Mouse (Mus musculus): ENCODE results near the gene Atp8a1. TPM values are rescaled to one million over a fixed set of nuclear protein-coding genes. Genes with fewer than 3 reads are reported as not detected.
"Not testable (repeated sequence)": the region's sequence is repeated elsewhere in the genome, so short reads cannot be mapped to it uniquely, and the experiment has no call there.

Atp8a1 gene
- polyA plus RNA-seq, 1 experiment from 2014 or later: 68.9 TPM

DNA sequence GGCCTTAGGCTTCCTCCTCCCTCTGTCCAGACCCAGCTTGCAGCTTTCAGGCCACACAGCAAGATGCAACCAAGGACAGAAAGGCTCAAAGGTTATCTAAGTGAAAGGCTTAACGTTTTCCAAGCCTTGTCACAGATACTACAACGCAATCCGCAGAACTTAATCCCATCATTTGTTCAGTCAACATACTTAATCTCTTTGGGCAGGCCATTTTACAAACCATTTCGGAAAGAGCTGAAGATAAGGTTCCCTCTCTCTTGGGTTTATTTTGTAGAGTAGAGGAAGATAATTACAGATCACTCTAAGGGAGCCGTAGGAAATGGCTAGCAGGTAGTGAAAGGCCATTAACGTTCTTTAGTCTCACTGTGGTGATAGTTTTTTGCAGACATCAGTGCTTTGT, 24.6 kb downstream of the Atp8a1 start:
- no peaks in the 10 kb centered on the region for H3K36me3 ChIP-seq (ENCODE audit: insufficient read depth, low read length)
- DNase-seq (ENCODE audit: low spot score): no peak
- H3K27ac ChIP-seq (ENCODE audit: low read length): 0 out of 2 replicates have a peak overlapping the region, but pooled peaks have one; percentile 29
- no peak overlapping the region for H3K9ac ChIP-seq (replicated peaks; ENCODE audit: low read depth)
- H3K4me3 ChIP-seq (ENCODE audit: low read depth, low read length): no peak overlapping the region
- no peaks in the 10 kb centered on the region for H3K27me3 ChIP-seq (replicated peaks; ENCODE audit: insufficient read depth, low read length)
- peaks cover 6% of the 10 kb centered on the region; the same call in 1 of the 2 replicates for H3K4me1 ChIP-seq (ENCODE audit: insufficient read depth, low read depth, low read length)
- TF ChIP-seq CTCF (IDR thresholded peaks at IDR 0.05) (no peak), EP300 (IDR thresholded peaks at IDR 0.05) (no peak)
- 36% methylated on average over 6 of the region's 6 CpGs for WGBS
- ATAC-seq: no peak
- no peaks in the 10 kb centered on the region for H3K9me3 ChIP-seq (ENCODE audit: low read length)
- H3K4me2 ChIP-seq (replicated peaks; ENCODE audit: low read depth, low read length): no peak overlapping the region

DNA sequence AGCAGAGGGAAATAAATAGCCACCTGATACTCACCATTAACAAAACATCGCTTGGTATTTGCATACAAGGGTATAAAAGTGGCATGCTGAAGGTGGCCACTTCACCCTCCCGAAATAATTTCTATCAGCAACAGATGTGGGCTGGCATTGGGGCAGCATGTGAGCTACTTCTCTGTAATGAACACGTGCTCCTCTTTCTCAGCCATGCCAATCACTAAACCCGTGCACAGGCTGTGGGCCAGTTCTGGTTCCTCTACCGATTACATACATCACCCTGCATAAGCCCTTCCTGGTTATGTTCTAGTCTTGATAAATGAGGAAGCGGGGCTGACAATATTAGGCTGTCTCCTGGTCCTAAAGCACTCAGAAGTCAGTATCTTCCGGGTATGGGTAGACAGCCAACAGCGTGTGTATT, 25.2 kb downstream of the Atp8a1 start:
- peaks cover 6% of the 10 kb centered on the region; the same call in 1 of the 2 replicates for H3K4me1 ChIP-seq (ENCODE audit: insufficient read depth, low read depth, low read length)
- H3K4me3 ChIP-seq (ENCODE audit: low read depth, low read length): no peak overlapping the region
- 54% methylated on average over 8 of the region's 8 CpGs for WGBS
- no peaks in the 10 kb centered on the region for H3K27me3 ChIP-seq (replicated peaks; ENCODE audit: insufficient read depth, low read length)
- peak; percentile 43 for DNase-seq (ENCODE audit: low spot score)
- TF ChIP-seq EP300 (IDR thresholded peaks at IDR 0.05) (no peak), CTCF (IDR thresholded peaks at IDR 0.05) (no peak)
- H3K36me3 ChIP-seq (ENCODE audit: insufficient read depth, low read length): no peaks in the 10 kb centered on the region
- ATAC-seq: peak; percentile 23
- H3K9me3 ChIP-seq (ENCODE audit: low read length): no peaks in the 10 kb centered on the region
- H3K27ac ChIP-seq (ENCODE audit: low read length): no peak overlapping the region
- no peak overlapping the region for H3K4me2 ChIP-seq (replicated peaks; ENCODE audit: low read depth, low read length)
- H3K9ac ChIP-seq (replicated peaks; ENCODE audit: low read depth): no peak overlapping the region

DNA sequence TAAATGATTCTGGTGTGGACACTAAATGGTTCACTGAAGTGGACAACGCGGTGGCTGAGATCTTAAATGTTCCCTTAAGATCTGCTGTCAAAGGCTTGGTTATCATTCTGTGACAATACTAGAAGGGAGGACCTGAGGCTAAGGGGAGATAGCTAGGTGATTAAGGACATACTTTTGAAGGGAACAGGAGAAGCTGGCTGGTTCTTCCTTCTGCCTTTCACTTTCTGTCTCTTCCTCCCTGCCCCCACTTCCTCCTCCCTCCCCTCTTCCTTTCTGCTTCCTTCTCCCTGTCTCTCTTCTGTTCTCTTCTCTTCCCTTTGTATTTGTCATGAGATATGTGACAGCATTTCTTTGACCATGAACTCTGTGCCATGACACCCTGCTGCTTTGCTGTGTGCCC, 26.0 kb downstream of the Atp8a1 start:
- no peak overlapping the region for H3K9ac ChIP-seq (replicated peaks; ENCODE audit: low read depth)
- WGBS: 80% methylated on average over 2 of the region's 2 CpGs

DNA sequence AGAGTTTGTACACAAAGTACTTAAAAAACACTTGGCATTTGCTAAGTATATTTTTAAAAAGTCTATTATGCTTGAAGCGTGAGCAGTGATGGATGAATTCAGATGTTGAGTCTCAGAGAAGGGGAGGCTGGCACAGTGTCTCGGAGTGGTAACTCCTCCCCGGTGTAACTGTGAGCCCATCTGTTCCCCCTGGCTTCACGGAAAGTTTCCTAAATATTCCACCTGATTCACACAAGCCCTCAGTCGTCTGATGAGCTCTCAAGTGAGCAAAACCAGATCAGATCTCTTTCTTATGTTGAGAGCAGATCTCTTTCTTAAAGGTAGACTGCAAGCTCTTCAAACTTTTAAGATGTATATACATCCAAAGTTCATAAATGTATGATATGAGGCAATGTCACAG, 27.8 kb downstream of the Atp8a1 start:
- Histone ChIP-seq H3K36me3 (ENCODE audit: insufficient read depth, low read length) (no peaks in the 10 kb centered on the region), H3K4me3 (ENCODE audit: low read depth, low read length) (no peak overlapping the region), H3K9me3 (ENCODE audit: low read length) (no peaks in the 10 kb centered on the region), H3K4me1 (ENCODE audit: insufficient read depth, low read depth, low read length) (peaks cover 6% of the 10 kb centered on the region; the same call in 1 of the 2 replicates), H3K27me3 (replicated peaks; ENCODE audit: insufficient read depth, low read length) (no peaks in the 10 kb centered on the region), H3K27ac (ENCODE audit: low read length) (no peak overlapping the region), H3K9ac (replicated peaks; ENCODE audit: low read depth) (no peak overlapping the region), H3K4me2 (replicated peaks; ENCODE audit: low read depth, low read length) (no peak overlapping the region)
- TF ChIP-seq CTCF (IDR thresholded peaks at IDR 0.05) (no peak), EP300 (IDR thresholded peaks at IDR 0.05) (no peak)
- DNase-seq (ENCODE audit: low spot score) (no peak), ATAC-seq (no peak)
- 60% methylated on average over 5 of the region's 5 CpGs for WGBS

More for the DNA sequence above, 26.0 kb downstream of the Atp8a1 start:
- Histone ChIP-seq H3K9me3 (ENCODE audit: low read length) (no peaks in the 10 kb centered on the region), H3K27ac (ENCODE audit: low read length) (0 out of 2 replicates have a peak overlapping the region, but pooled peaks have one; percentile 9), H3K4me1 (ENCODE audit: insufficient read depth, low read depth, low read length) (peaks cover 6% of the 10 kb centered on the region; the same call in 1 of the 2 replicates), H3K27me3 (replicated peaks; ENCODE audit: insufficient read depth, low read length) (no peaks in the 10 kb centered on the region), H3K4me3 (ENCODE audit: low read depth, low read length) (no peak overlapping the region), H3K36me3 (ENCODE audit: insufficient read depth, low read length) (no peaks in the 10 kb centered on the region), H3K4me2 (replicated peaks; ENCODE audit: low read depth, low read length) (no peak overlapping the region)
- no peak for ATAC-seq
- DNase-seq (ENCODE audit: low spot score): no peak
- TF ChIP-seq CTCF (IDR thresholded peaks at IDR 0.05) (no peak), EP300 (IDR thresholded peaks at IDR 0.05) (no peak)

DNA sequence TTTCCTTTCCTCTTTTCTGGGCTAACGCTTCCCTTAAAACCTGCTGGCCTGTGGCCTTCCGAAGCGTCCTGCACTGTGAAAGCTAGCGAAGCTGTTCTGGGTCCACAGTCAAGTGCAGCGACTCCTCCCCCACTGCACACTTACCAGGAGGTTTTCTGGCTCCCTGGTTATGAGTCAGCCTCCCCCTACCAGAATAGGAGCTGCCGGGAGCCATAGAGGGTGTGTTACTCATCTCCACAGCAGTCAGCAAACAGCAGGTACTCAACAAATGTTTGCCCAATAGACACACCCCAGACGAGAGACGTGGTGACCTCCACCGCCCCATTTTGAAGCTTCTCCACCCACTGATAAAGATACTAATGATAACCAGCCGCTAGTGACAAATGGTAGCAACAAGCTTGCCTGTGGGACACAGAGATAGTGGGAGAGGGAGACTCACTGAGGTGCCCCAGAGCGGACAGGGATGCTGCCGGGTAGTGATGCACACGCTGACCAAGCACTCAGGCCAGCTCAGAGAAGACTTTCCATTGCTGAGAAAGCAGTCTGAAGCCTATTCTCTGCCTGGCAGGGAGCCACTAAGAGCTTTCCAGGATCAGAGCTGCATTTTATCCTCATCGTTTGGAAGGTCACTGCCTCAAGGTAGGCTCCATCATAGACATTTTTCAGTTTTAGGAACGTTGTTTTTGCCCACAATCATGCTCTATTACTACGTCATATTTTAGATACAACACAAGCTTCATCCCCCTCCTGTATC, 31.5 kb downstream of the Atp8a1 start:
- Histone ChIP-seq H3K27ac (ENCODE audit: low read length) (peak overlapping the region; percentile 57), H3K9ac (replicated peaks; ENCODE audit: low read depth) (no peak overlapping the region), H3K4me1 (ENCODE audit: insufficient read depth, low read depth, low read length) (no peaks in the 10 kb centered on the region; the same call in 1 of the 2 replicates), H3K27me3 (replicated peaks; ENCODE audit: insufficient read depth, low read length) (no peaks in the 10 kb centered on the region), H3K9me3 (ENCODE audit: low read length) (no peaks in the 10 kb centered on the region), H3K36me3 (ENCODE audit: insufficient read depth, low read length) (no peaks in the 10 kb centered on the region), H3K4me3 (ENCODE audit: low read depth, low read length) (no peak overlapping the region), H3K4me2 (replicated peaks; ENCODE audit: low read depth, low read length) (peak overlapping the region; percentile 19; the same call in 1 of the 2 replicates)
- DNase-seq (ENCODE audit: low spot score): peak; percentile 78
- TF ChIP-seq CTCF (IDR thresholded peaks at IDR 0.05): no peak
- TF ChIP-seq EP300 (IDR thresholded peaks at IDR 0.05): no peak
- WGBS: 26% methylated on average over 16 of the region's 16 CpGs
- peak; percentile 89 for ATAC-seq

DNA sequence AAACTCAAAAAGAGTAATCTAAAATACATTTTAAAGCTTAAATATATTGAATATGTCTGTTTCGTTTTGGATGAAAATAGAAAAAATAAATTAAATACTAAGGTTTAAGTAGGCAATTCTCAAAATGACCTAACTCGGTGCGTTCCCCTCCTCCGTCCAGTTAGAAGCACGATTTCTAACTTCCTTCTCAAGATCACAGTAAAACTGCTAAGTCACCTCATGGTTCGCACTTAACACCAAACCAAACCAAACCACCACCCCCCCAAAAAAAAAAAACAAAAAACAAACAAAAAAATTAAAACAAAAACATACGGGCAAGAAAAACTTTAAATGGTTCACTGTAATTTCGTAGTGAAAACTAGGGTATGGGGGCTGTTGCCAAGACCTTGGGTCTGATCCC, 32.2 kb downstream of the Atp8a1 start:
- H3K9ac ChIP-seq (replicated peaks; ENCODE audit: low read depth); H3K27me3 ChIP-seq (replicated peaks; ENCODE audit: insufficient read depth, low read length); H3K9me3 ChIP-seq (ENCODE audit: low read length); DNase-seq (ENCODE audit: low spot score); H3K4me3 ChIP-seq (ENCODE audit: low read depth, low read length); ATAC-seq; H3K4me1 ChIP-seq (ENCODE audit: insufficient read depth, low read depth, low read length); H3K36me3 ChIP-seq (ENCODE audit: insufficient read depth, low read length): not testable (repeated sequence)
- 60% methylated on average over 5 of the region's 8 CpGs for WGBS
- Histone ChIP-seq H3K4me2 (replicated peaks; ENCODE audit: low read depth, low read length) (peak overlapping the region; percentile 19; the same call in 1 of the 2 replicates), H3K27ac (ENCODE audit: low read length) (peak overlapping the region; percentile 57; the same call in 1 of the 2 replicates)

Data from lung, postnatal 0 days (tissue).